Mouse (Mus musculus): ENCODE data around the gene Tbx6.

The Tbx6 gene

GRCm38 (mm10) chr7:126817595-126817994, 36.3 kb downstream of the Tbx6 start:
- DNase-seq (ENCODE audit: low spot score in 2 of 2) = no peak

GRCm38 (mm10) chr7:126818818-126819217, 37.5 kb downstream of the Tbx6 start:
- DNase-seq (ENCODE audit: low spot score in 2 of 2) = no peak

DNA sequence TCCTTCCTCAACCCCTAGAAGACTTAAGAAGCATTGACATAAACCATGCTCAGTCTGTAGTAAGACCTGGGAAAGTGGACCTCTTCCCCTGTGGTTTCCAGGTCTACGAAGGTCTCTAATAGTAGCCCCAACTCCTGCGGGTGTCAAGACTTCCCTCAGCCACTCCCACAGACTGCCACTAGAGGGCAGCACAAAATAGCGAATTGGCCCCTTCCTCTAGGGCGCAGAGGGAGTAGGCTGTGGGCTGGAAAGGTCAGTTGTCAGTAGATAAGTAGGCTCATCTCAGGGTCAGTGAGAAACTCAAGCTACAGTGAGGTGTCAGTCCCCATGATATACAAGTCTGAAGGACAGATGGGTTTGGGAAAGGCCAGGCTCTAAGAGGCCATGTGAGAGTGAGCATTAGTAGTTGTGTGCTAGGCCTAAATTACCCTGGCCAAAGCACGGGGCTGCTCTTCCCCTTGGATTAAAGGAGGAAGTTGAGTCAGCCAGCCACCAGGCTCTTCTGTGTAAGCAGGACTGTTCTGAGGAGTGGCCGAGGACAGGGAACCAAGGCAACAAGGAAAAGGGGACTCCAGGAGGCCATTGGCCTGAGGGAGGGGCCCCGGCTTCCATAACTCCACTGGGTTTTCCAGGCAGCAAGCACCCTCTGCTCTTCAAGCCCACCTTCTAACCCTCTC, 40.7 kb downstream of the Tbx6 start:
- DNase-seq (ENCODE audit: low spot score in 2 of 2) = peak; percentile 76 to 82

DNA sequence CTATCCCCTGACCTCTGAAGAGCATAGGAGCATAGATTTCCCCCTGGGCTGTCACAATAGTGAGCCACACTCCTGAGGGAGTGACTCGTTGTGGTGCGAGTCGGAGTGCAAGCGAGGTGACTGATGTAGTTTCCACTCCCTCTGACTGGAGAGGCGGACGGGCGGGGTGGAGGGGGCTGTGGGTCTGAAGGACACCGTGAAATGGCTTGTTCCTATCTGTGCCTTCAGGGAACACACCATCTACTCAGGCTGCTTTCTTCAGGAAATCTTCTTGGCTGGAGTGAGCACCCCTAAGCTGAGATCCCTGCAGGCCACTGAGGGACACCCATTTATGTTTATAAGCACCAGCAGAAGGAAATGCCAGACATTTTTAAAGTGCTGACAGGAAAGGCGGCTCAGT, 41.5 kb downstream of the Tbx6 start:
- DNase-seq (ENCODE audit: low spot score in 2 of 2) = peak in 1 of 2 experiments; percentile 36

DNA sequence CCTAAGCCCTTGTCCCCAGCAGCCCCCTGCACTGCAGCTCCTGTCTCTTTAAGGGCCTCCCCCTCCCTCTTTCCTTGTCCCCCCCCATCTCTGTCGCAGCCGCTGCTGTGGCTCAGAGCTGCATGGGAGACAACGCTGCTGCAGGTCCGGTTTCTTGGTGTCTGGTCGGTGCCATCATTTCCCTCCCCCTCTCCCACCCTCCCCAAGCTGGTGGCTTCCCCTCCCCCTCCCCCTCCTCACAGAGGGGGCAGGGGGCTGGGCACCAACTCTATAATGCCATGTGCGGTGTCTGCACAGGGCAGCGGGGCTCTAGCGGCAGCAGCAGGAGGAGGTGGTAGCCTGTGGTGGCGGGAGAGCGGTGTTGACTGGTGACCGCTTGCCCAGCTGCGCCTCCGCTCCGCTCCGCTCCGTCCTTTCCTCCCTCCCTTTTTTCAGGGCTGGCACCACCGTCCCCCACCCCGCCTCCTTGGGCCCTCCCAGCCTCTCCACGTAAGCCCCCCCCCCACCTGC, 42.0 kb downstream of the Tbx6 start:
- DNase-seq (ENCODE audit: low spot score in 2 of 2) = peak in 1 of 2 experiments; percentile 25

DNA sequence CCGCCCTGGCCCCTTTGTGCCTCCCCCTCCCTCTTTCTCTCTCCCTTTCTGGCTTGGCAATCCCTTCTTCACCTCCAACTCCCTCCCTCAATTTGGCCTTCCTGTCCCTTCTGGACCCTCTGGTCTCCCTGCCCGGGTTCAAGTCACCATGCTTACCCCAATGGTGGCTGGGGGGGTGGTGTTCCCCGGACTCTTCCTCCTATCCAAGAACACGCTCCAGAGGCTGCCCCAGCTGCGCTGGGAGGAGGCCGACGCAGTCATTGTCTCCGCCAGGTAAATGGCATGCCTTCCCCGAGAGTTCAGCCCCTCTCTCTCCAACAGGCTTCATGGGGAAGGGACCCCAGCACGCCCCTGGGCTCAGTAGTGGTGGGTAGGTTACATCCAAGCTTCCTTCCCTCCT, 42.7 kb downstream of the Tbx6 start:
- no peak for DNase-seq (ENCODE audit: low spot score in 2 of 2)

GRCm38 (mm10) chr7:126825403-126825802, 44.1 kb downstream of the Tbx6 start:
- no peak for DNase-seq (ENCODE audit: low spot score in 2 of 2)

DNA sequence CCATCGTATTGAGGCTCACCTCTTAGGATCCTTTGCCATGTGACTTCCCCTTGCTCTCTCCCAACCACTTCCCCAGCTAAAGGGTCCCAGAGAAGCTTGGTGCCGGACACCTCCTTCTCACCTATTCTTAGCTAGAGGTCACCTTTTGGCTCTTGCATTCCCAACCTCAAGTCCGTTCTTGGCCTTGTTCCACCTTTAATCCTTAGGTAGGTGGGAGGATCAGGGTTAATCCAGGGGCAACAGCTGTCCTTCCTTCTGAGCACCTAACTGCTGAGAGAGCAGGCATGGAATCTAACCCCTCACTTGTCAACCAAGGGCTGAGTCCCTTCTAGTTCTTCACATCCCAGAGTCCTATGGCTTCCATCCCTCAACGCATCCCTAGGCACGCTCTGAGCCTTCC, 44.7 kb downstream of the Tbx6 start:
- DNase-seq (ENCODE audit: low spot score in 2 of 2) = no peak

- DNase-seq (ENCODE audit: low spot score in 2 of 2) = no peak
Measured at GRCm38 (mm10) chr7:126831539-126831938, 50.3 kb downstream of the Tbx6 start, which contains the start of gene 4930451I11Rik. TSS of gene 4930451I11Rik (minus strand) at chr7:126831639.

- DNase-seq (ENCODE audit: low spot score in 2 of 2) = peak; percentile 70 to 84
Measured at GRCm38 (mm10) chr7:126832036-126832598, 50.8 kb downstream of the Tbx6 start.

GRCm38 (mm10) chr7:126833294-126833693, 52.0 kb downstream of the Tbx6 start:
- no peak for DNase-seq (ENCODE audit: low spot score in 2 of 2)

Data from frontal cortex, postnatal 36 days (tissue).